Mouse (Mus musculus): Measurements from ENCODE around the gene Keap1. TPM values are rescaled to one million over a fixed set of nuclear protein-coding genes. Genes with fewer than 3 reads are reported as not detected.
"Not testable (repeated sequence)": the region's sequence is repeated elsewhere in the genome, so short reads cannot be mapped to it uniquely, and the experiment has no call there.

Keap1 gene
- polyA plus RNA-seq, 1 experiment from 2014 or later = 73.2 TPM

- Histone ChIP-seq H3K27me3 (no peaks in the 10 kb centered on the region), H3K27ac (replicated peaks) (no peak overlapping the region), H3K4me2 (replicated peaks) (no peak overlapping the region), H3K4me1 (no peaks in the 10 kb centered on the region), H3K4me3 (replicated peaks) (no peak overlapping the region), H3K9me3 (replicated peaks) (no peaks in the 10 kb centered on the region), H3K36me3 (0 out of 2 replicates have a peak, but pooled peaks cover 3% of the 10 kb centered on the region), H3K9ac (no peak overlapping the region)
- ATAC-seq (ENCODE audit: insufficient number of reproducible peaks, low FRiP score, low TSS enrichment, low read depth) = no peak
- 85% methylated on average over 7 of the region's 7 CpGs for WGBS
Observed at GRCm38 (mm10) chr9:21211624-21212023, 27.5 kb downstream of the Keap1 start.

GRCm38 (mm10) chr9:21210821-21211220 is 28.3 kb downstream of the Keap1 start:
- Histone ChIP-seq H3K9me3 (replicated peaks) (no peaks in the 10 kb centered on the region), H3K27me3 (no peaks in the 10 kb centered on the region), H3K4me2 (replicated peaks) (no peak overlapping the region), H3K9ac (no peak overlapping the region), H3K36me3 (0 out of 2 replicates have a peak, but pooled peaks cover 3% of the 10 kb centered on the region), H3K4me3 (replicated peaks) (no peak overlapping the region), H3K4me1 (no peaks in the 10 kb centered on the region), H3K27ac (replicated peaks) (no peak overlapping the region)
- 72% methylated on average over 6 of the region's 6 CpGs for WGBS
- no peak for ATAC-seq (ENCODE audit: insufficient number of reproducible peaks, low FRiP score, low TSS enrichment, low read depth)

- no peak for ATAC-seq (ENCODE audit: insufficient number of reproducible peaks, low FRiP score, low TSS enrichment, low read depth)
Observed at GRCm38 (mm10) chr9:21208626-21209025, 30.5 kb downstream of the Keap1 start.

GRCm38 (mm10) chr9:21206848-21207247 is 32.3 kb downstream of the Keap1 start:
- Histone ChIP-seq H3K4me2 (replicated peaks) (no peak overlapping the region), H3K9ac (no peak overlapping the region), H3K4me3 (replicated peaks) (no peak overlapping the region), H3K27ac (replicated peaks) (no peak overlapping the region), H3K4me1 (peaks cover 11% of the 10 kb centered on the region), H3K9me3 (replicated peaks) (no peaks in the 10 kb centered on the region), H3K27me3 (no peaks in the 10 kb centered on the region), H3K36me3 (0 out of 2 replicates have a peak, but pooled peaks cover 3% of the 10 kb centered on the region)
- no peak for ATAC-seq (ENCODE audit: insufficient number of reproducible peaks, low FRiP score, low TSS enrichment, low read depth)
- WGBS = 84% methylated on average over 6 of the region's 6 CpGs

More at GRCm38 (mm10) chr9:21208626-21209025, 30.5 kb downstream of the Keap1 start:
- Histone ChIP-seq H3K27ac (replicated peaks) (no peak overlapping the region), H3K36me3 (0 out of 2 replicates have a peak, but pooled peaks cover 3% of the 10 kb centered on the region), H3K4me3 (replicated peaks) (no peak overlapping the region), H3K4me2 (replicated peaks) (no peak overlapping the region), H3K4me1 (peaks cover 11% of the 10 kb centered on the region), H3K9me3 (replicated peaks) (no peaks in the 10 kb centered on the region), H3K27me3 (no peaks in the 10 kb centered on the region), H3K9ac (no peak overlapping the region)
- WGBS = 75% methylated on average over 2 of the region's 2 CpGs

- WGBS = 4% methylated on average over 23 of the region's 23 CpGs
- no peak for ATAC-seq (ENCODE audit: insufficient number of reproducible peaks, low FRiP score, low TSS enrichment, low read depth)
- no peak overlapping the region; the same call in 1 of the 2 replicates for H3K9ac ChIP-seq
- no peak overlapping the region for H3K27ac ChIP-seq (replicated peaks)
- no peaks in the 10 kb centered on the region for H3K27me3 ChIP-seq
- H3K36me3 ChIP-seq = no peaks in the 10 kb centered on the region
- peak overlapping the region; percentile 47 for H3K4me3 ChIP-seq (replicated peaks)
- H3K4me1 ChIP-seq = peaks cover 11% of the 10 kb centered on the region
- H3K4me2 ChIP-seq (replicated peaks) = peak overlapping the region; percentile 72
- H3K9me3 ChIP-seq (replicated peaks) = no peaks in the 10 kb centered on the region
Observed at GRCm38 (mm10) chr9:21204528-21205272, 34.5 kb downstream of the Keap1 start.

GRCm38 (mm10) chr9:21204156-21204527 is 35.0 kb downstream of the Keap1 start:
- peak overlapping the region; percentile 72 for H3K4me2 ChIP-seq (replicated peaks)
- H3K4me3 ChIP-seq (replicated peaks) = no peak overlapping the region
- H3K27me3 ChIP-seq = no peaks in the 10 kb centered on the region
- H3K9ac ChIP-seq = no peak overlapping the region
- no peak overlapping the region for H3K27ac ChIP-seq (replicated peaks)
- H3K36me3 ChIP-seq = no peaks in the 10 kb centered on the region
- no peak for ATAC-seq (ENCODE audit: insufficient number of reproducible peaks, low FRiP score, low TSS enrichment, low read depth)
- H3K4me1 ChIP-seq = peaks cover 11% of the 10 kb centered on the region
- H3K9me3 ChIP-seq (replicated peaks) = no peaks in the 10 kb centered on the region
- WGBS = 28% methylated on average over 8 of the region's 8 CpGs

GRCm38 (mm10) chr9:21198960-21199359 is 40.2 kb downstream of the Keap1 start:
- 77% methylated on average over 3 of the region's 3 CpGs for WGBS
- no peak overlapping the region for H3K27ac ChIP-seq (replicated peaks)
- H3K4me3 ChIP-seq (replicated peaks) = no peak overlapping the region
- no peaks in the 10 kb centered on the region for H3K27me3 ChIP-seq
- peaks cover 20% of the 10 kb centered on the region for H3K4me1 ChIP-seq
- H3K9me3 ChIP-seq (replicated peaks) = no peaks in the 10 kb centered on the region
- ATAC-seq (ENCODE audit: insufficient number of reproducible peaks, low FRiP score, low TSS enrichment, low read depth) = no peak
- H3K36me3 ChIP-seq = no peaks in the 10 kb centered on the region
- H3K4me2 ChIP-seq (replicated peaks) = no peak overlapping the region
- H3K9ac ChIP-seq = no peak overlapping the region

GRCm38 (mm10) chr9:21197981-21198380 is 41.2 kb downstream of the Keap1 start:
- Histone ChIP-seq H3K4me3 (replicated peaks) (no peak overlapping the region), H3K27ac (replicated peaks) (no peak overlapping the region), H3K9ac (no peak overlapping the region), H3K9me3 (replicated peaks) (no peaks in the 10 kb centered on the region), H3K4me2 (replicated peaks) (no peak overlapping the region), H3K36me3 (no peaks in the 10 kb centered on the region), H3K27me3 (no peaks in the 10 kb centered on the region), H3K4me1 (peaks cover 20% of the 10 kb centered on the region)
- WGBS = 21% methylated on average over 4 of the region's 4 CpGs
- ATAC-seq (ENCODE audit: insufficient number of reproducible peaks, low FRiP score, low TSS enrichment, low read depth) = no peak

- H3K4me1 ChIP-seq = peaks cover 20% of the 10 kb centered on the region
Observed at GRCm38 (mm10) chr9:21196521-21197433, 42.4 kb downstream of the Keap1 start.

GRCm38 (mm10) chr9:21195736-21196505 is 43.2 kb downstream of the Keap1 start:
- not testable (repeated sequence) for H3K27ac ChIP-seq (replicated peaks); H3K4me2 ChIP-seq (replicated peaks); H3K9me3 ChIP-seq (replicated peaks); H3K36me3 ChIP-seq; H3K4me3 ChIP-seq (replicated peaks); H3K9ac ChIP-seq; H3K27me3 ChIP-seq
- peak; percentile 63 for ATAC-seq (ENCODE audit: insufficient number of reproducible peaks, low FRiP score, low TSS enrichment, low read depth)
- 56% methylated on average over 7 of the region's 7 CpGs for WGBS
- H3K4me1 ChIP-seq = peaks cover 20% of the 10 kb centered on the region

More at GRCm38 (mm10) chr9:21196521-21197433, 42.4 kb downstream of the Keap1 start:
- H3K27me3 ChIP-seq = no peaks in the 10 kb centered on the region
- no peaks in the 10 kb centered on the region for H3K9me3 ChIP-seq (replicated peaks)
- peak overlapping the region; percentile 29 for H3K4me3 ChIP-seq (replicated peaks)
- ATAC-seq (ENCODE audit: insufficient number of reproducible peaks, low FRiP score, low TSS enrichment, low read depth) = no peak
- no peaks in the 10 kb centered on the region for H3K36me3 ChIP-seq
- no peak overlapping the region for H3K9ac ChIP-seq
- 34% methylated on average over 19 of the region's 19 CpGs for WGBS
- peak overlapping the region; percentile 44 for H3K4me2 ChIP-seq (replicated peaks)
- no peak overlapping the region for H3K27ac ChIP-seq (replicated peaks)

Data from embryonic facial prominence, embryonic 15.5 days (tissue).